8 mouse cellular contexts compared by ENCODE assay signal in the genomic region with DNA sequence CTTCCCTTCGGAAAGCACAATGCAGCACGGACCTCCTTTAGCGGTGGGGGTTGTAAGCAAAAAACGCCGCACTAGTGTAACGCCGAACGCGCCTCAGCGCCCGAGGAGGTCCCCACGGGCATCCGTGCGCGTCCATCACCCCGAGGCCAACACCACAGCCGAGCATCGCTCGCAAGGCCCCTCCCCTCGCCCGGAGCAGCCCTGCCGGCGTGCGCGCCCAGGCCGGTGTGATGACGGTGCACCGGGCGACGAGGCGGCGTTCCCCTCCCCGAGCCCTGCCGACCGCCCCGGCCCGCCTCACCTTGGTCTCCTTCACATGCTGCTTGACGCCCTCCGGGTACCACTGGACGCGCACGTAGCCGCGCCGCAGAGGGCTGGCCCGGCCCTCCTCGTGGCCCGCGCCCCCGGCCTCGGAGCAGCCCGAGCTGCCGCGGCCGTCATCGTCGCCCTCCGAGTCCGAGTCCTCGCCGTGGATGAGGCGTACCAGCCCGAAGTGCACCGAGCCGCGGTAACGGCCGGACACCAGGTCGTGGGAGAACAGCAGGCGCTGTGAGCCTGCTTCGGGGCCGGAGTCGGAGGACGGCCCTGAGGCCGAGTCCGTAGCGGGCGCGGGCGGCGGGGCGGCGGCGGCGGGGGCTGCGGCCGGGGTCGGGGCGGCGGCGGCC. TPM values are rescaled to one million over a fixed set of nuclear protein-coding genes. Genes with fewer than 3 reads are reported as not detected.
DNase-seq lines count a peak whose midpoint lies in the region; ATAC-seq lines count a peak whose summit lies in the region.

No protein-coding gene starts in this region.

- H3K9ac ChIP-seq in forebrain, embryonic 14.5 days (ENCODE audit: low read length) = peak overlapping the region; percentile 90
- peak overlapping the region; percentile 76 for H3K9ac ChIP-seq in hindbrain, embryonic 14.5 days

- DNase-seq in R1 (ENCODE audit: low read depth, low spot score) = peak; percentile 32
- DNase-seq in cerebellum, adult 11-12 months = peak; percentile 68
- DNase-seq in forebrain, embryonic 14.5 days (ENCODE audit: low spot score) = peak; percentile 53
- peak; percentile 50 for DNase-seq in hindbrain, embryonic 14.5 days (ENCODE audit: low spot score)
- DNase-seq in left cerebral cortex, postnatal 4 days = peak; percentile 43
- DNase-seq in right cerebral cortex, postnatal 14 days = peak; percentile 55
- DNase-seq in urinary bladder, postnatal 36 days (ENCODE audit: low spot score in 2 of 2) = peak; percentile 27 to 30

- peaks cover 10% of the 10 kb centered on the region for H3K4me1 ChIP-seq in forebrain, embryonic 14.5 days (ENCODE audit: control insufficient read depth, insufficient read depth, low read length)
- peaks cover 41% of the 10 kb centered on the region for H3K4me1 ChIP-seq in hindbrain, embryonic 14.5 days (replicated peaks; ENCODE audit: control insufficient read depth, insufficient read depth, low read length)

- peak overlapping the region; percentile 89 for H3K4me3 ChIP-seq in forebrain, embryonic 14.5 days (ENCODE audit: low read depth, low read length)
- peak overlapping the region; percentile 59 for H3K4me3 ChIP-seq in hindbrain, embryonic 14.5 days (replicated peaks; ENCODE audit: low read length)

- WGBS in forebrain, embryonic 14.5 days = under 1% methylated on average over 66 of the region's 91 CpGs
- WGBS in hindbrain, embryonic 14.5 days = under 1% methylated on average over 67 of the region's 91 CpGs

- H3K9me3 ChIP-seq in forebrain, embryonic 14.5 days (replicated peaks; ENCODE audit: control insufficient read depth, low read length) = no peaks in the 10 kb centered on the region
- H3K9me3 ChIP-seq in hindbrain, embryonic 14.5 days (ENCODE audit: control insufficient read depth, low read length) = no peaks in the 10 kb centered on the region

- intact Hi-C loops in left cerebral cortex, postnatal 4 days (cut with DNase I) = no loop called here

- H3K27ac ChIP-seq in forebrain, embryonic 14.5 days (ENCODE audit: low read depth, low read length) = peak overlapping the region; percentile 90
- peak overlapping the region; percentile 96 for H3K27ac ChIP-seq in hindbrain, embryonic 14.5 days

- no peaks in the 10 kb centered on the region for H3K36me3 ChIP-seq in forebrain, embryonic 14.5 days (ENCODE audit: control insufficient read depth, insufficient read depth, low read length)
- no peaks in the 10 kb centered on the region for H3K36me3 ChIP-seq in hindbrain, embryonic 14.5 days (replicated peaks; ENCODE audit: control insufficient read depth, insufficient read depth)

- H3K27me3 ChIP-seq in forebrain, embryonic 14.5 days (replicated peaks; ENCODE audit: control insufficient read depth, insufficient read depth, low read length) = no peaks in the 10 kb centered on the region
- H3K27me3 ChIP-seq in hindbrain, embryonic 14.5 days (ENCODE audit: control insufficient read depth, insufficient read depth, low read length) = no peaks in the 10 kb centered on the region

- ATAC-seq in forebrain, embryonic 14.5 days = peak; percentile 71
- peak; percentile 77 for ATAC-seq in hindbrain, embryonic 14.5 days (ENCODE audit: low FRiP score)
- ATAC-seq in megakaryocyte-erythroid progenitor cell, adult 5-6 weeks (replicated peaks; ENCODE audit: low FRiP score, low TSS enrichment, poor library complexity, severe bottlenecking) = peak; percentile 28

- H3K4me2 ChIP-seq in forebrain, embryonic 14.5 days (ENCODE audit: low read length) = peak overlapping the region; percentile 77
- peak overlapping the region; percentile 65 for H3K4me2 ChIP-seq in hindbrain, embryonic 14.5 days (replicated peaks)

RNA-seq across cellular contexts. Expression of gene Ube2o, which starts 0.4 kb away (rescaled TPM):
- 16.7 and 20.7 TPM in 2 replicates for polyA plus RNA-seq in forebrain, embryonic 14.5 days (2014; fragmentation: Nextera tagmentation; extraction: Ambion mirVana)
- polyA plus RNA-seq in hindbrain, embryonic 14.5 days (2014; fragmentation: Nextera tagmentation; extraction: Ambion mirVana) = 27.5 and 28.5 TPM in 2 replicates
- total RNA-seq in left cerebral cortex, postnatal 4 days (2021) = 100 to 1,000 TPM; 115 to 128 TPM
- total RNA-seq in megakaryocyte-erythroid progenitor cell, adult 5-6 weeks (2014; fragmentation: Nextera tagmentation) = 9.2 and 28.8 TPM in 2 replicates
- 4.6 and 22.6 TPM in 2 replicates for total RNA-seq in megakaryocyte-erythroid progenitor cell, adult 5-6 weeks (2017)

RNA-seq across cellular contexts. Expression of gene Aanat, which starts 5.4 kb away (rescaled TPM):
- 0.36 TPM in 1 of 2 replicates, not detected in the other for polyA plus RNA-seq in forebrain, embryonic 14.5 days (2014; fragmentation: Nextera tagmentation; extraction: Ambion mirVana)
- polyA plus RNA-seq in hindbrain, embryonic 14.5 days (2014; fragmentation: Nextera tagmentation; extraction: Ambion mirVana) = 0.15 TPM in 1 of 2 replicates, not detected in the other
- under 1 TPM; 0.52 to 0.96 TPM for total RNA-seq in left cerebral cortex, postnatal 4 days (2021)
- not detected in 2 replicates for total RNA-seq in megakaryocyte-erythroid progenitor cell, adult 5-6 weeks (2014; fragmentation: Nextera tagmentation)
- not detected in 2 replicates for total RNA-seq in megakaryocyte-erythroid progenitor cell, adult 5-6 weeks (2017)

RNA-seq across cellular contexts. Expression of gene Rhbdf2, which starts 46.0 kb away (rescaled TPM):
- polyA plus RNA-seq in forebrain, embryonic 14.5 days (2014; fragmentation: Nextera tagmentation; extraction: Ambion mirVana) = 0.61 TPM in 2 replicates
- 1.1 and 1.2 TPM in 2 replicates for polyA plus RNA-seq in hindbrain, embryonic 14.5 days (2014; fragmentation: Nextera tagmentation; extraction: Ambion mirVana)
- 1 to 10 TPM in 1 of 2 experiments, under 1 TPM in 1; 0.90 to 1.5 TPM for total RNA-seq in left cerebral cortex, postnatal 4 days (2021)
- total RNA-seq in megakaryocyte-erythroid progenitor cell, adult 5-6 weeks (2014; fragmentation: Nextera tagmentation) = 4.1 and 6.1 TPM in 2 replicates
- 1.3 and 3.3 TPM in 2 replicates for total RNA-seq in megakaryocyte-erythroid progenitor cell, adult 5-6 weeks (2017)

RNA-seq across cellular contexts. Expression of gene Sphk1, which starts 50.1 kb away (rescaled TPM):
- 2.2 and 2.7 TPM in 2 replicates for polyA plus RNA-seq in forebrain, embryonic 14.5 days (2014; fragmentation: Nextera tagmentation; extraction: Ambion mirVana)
- 4.0 and 4.1 TPM in 2 replicates for polyA plus RNA-seq in hindbrain, embryonic 14.5 days (2014; fragmentation: Nextera tagmentation; extraction: Ambion mirVana)
- 1 to 10 TPM; 4.8 to 6.7 TPM for total RNA-seq in left cerebral cortex, postnatal 4 days (2021)
- total RNA-seq in megakaryocyte-erythroid progenitor cell, adult 5-6 weeks (2014; fragmentation: Nextera tagmentation) = 188 and 259 TPM in 2 replicates
- total RNA-seq in megakaryocyte-erythroid progenitor cell, adult 5-6 weeks (2017) = 119 and 168 TPM in 2 replicates

Comparison
In these comparisons a context has a peak if more than half of its experiments do, and no peak if none do; other contexts are left out.
1. Peak in every context shown above with its lines: DNase-seq, ATAC-seq, H3K4me3 ChIP-seq and H3K27ac ChIP-seq.